Mouse (Mus musculus): ENCODE measurements around the gene Pmepa1. TPM values are rescaled to one million over a fixed set of nuclear protein-coding genes. Genes with fewer than 3 reads are reported as not detected.

Gene Pmepa1
- total RNA-seq, 2 experiments from 2014 or later, result 20.4 to 24.0 TPM

- peak overlapping the region; percentile 40; the same call in 1 of the 2 replicates for H3K27ac ChIP-seq
- no peak for TF ChIP-seq CTCF (conservative IDR thresholded peaks at IDR 0.05)
Measured at GRCm38 (mm10) chr2:173292551-173292950, 16.2 kb upstream of the Pmepa1 start.

GRCm38 (mm10) chr2:173290981-173291380, 14.6 kb upstream of the Pmepa1 start:
- Histone ChIP-seq H3K4me3 (no peak overlapping the region), H3K27ac (no peak overlapping the region)
- no peak for DNase-seq (ENCODE audit: low spot score in 2 of 2)
- no peak for TF ChIP-seq CTCF (conservative IDR thresholded peaks at IDR 0.05)

More at GRCm38 (mm10) chr2:173292551-173292950, 16.2 kb upstream of the Pmepa1 start:
- no peak for DNase-seq (ENCODE audit: low spot score in 2 of 2)
- H3K4me3 ChIP-seq, result no peak overlapping the region

GRCm38 (mm10) chr2:173289928-173290327, 13.6 kb upstream of the Pmepa1 start:
- no peak for TF ChIP-seq CTCF (conservative IDR thresholded peaks at IDR 0.05)
- DNase-seq (ENCODE audit: low spot score in 2 of 2), result no peak
- Histone ChIP-seq H3K4me3 (no peak overlapping the region), H3K27ac (no peak overlapping the region)

- no peak for TF ChIP-seq CTCF (conservative IDR thresholded peaks at IDR 0.05)
- DNase-seq (ENCODE audit: low spot score in 2 of 2), result no peak
- Histone ChIP-seq H3K27ac (no peak overlapping the region), H3K4me3 (no peak overlapping the region)
Measured at GRCm38 (mm10) chr2:173285816-173286538, 9.6 kb upstream of the Pmepa1 start.

GRCm38 (mm10) chr2:173284771-173285170, 8.4 kb upstream of the Pmepa1 start:
- no peak overlapping the region for H3K4me3 ChIP-seq
- no peak for TF ChIP-seq CTCF (conservative IDR thresholded peaks at IDR 0.05)
- H3K27ac ChIP-seq, result no peak overlapping the region
- DNase-seq (ENCODE audit: low spot score in 2 of 2), result no peak

- TF ChIP-seq CTCF (conservative IDR thresholded peaks at IDR 0.05), result no peak
- Histone ChIP-seq H3K4me3 (no peak overlapping the region), H3K27ac (no peak overlapping the region)
- DNase-seq (ENCODE audit: low spot score in 2 of 2), result no peak
Measured at GRCm38 (mm10) chr2:173282191-173282590, 5.9 kb upstream of the Pmepa1 start.

GRCm38 (mm10) chr2:173281021-173281937, 4.9 kb upstream of the Pmepa1 start:
- TF ChIP-seq CTCF (conservative IDR thresholded peaks at IDR 0.05), result no peak
- H3K4me3 ChIP-seq, result no peak overlapping the region

GRCm38 (mm10) chr2:173278846-173279580, 2.7 kb upstream of the Pmepa1 start:
- DNase-seq (ENCODE audit: low spot score in 2 of 2), result no peak
- peak; percentile 56 for TF ChIP-seq CTCF (conservative IDR thresholded peaks at IDR 0.05)
- no peak overlapping the region for H3K27ac ChIP-seq
- no peak overlapping the region for H3K4me3 ChIP-seq

More at GRCm38 (mm10) chr2:173281021-173281937, 4.9 kb upstream of the Pmepa1 start:
- no peak overlapping the region for H3K27ac ChIP-seq
- no peak for DNase-seq (ENCODE audit: low spot score in 2 of 2)

GRCm38 (mm10) chr2:173276859-173277258, 526 bp upstream of the Pmepa1 start:
- TF ChIP-seq CTCF (conservative IDR thresholded peaks at IDR 0.05), result no peak
- DNase-seq (ENCODE audit: low spot score in 2 of 2), result no peak
- H3K27ac ChIP-seq, result peak overlapping the region; percentile 86
- peak overlapping the region; percentile 70 for H3K4me3 ChIP-seq

- Histone ChIP-seq H3K4me3 (peak overlapping the region; percentile 69), H3K27ac (peak overlapping the region; percentile 84)
- DNase-seq (ENCODE audit: low spot score in 2 of 2), result no peak
- no peak for TF ChIP-seq CTCF (conservative IDR thresholded peaks at IDR 0.05)
Measured at GRCm38 (mm10) chr2:173275343-173276201, 761 bp downstream of the Pmepa1 start.

GRCm38 (mm10) chr2:173274428-173275342, 1.6 kb downstream of the Pmepa1 start:
- H3K27ac ChIP-seq, result peak overlapping the region; percentile 84

More at GRCm38 (mm10) chr2:173274428-173275342, 1.6 kb downstream of the Pmepa1 start:
- peak overlapping the region; percentile 69 for H3K4me3 ChIP-seq
- DNase-seq (ENCODE audit: low spot score in 2 of 2), result no peak
- no peak for TF ChIP-seq CTCF (conservative IDR thresholded peaks at IDR 0.05)
